Comparison of ENCODE assay signal across 27 mouse cellular contexts in the genomic region with DNA sequence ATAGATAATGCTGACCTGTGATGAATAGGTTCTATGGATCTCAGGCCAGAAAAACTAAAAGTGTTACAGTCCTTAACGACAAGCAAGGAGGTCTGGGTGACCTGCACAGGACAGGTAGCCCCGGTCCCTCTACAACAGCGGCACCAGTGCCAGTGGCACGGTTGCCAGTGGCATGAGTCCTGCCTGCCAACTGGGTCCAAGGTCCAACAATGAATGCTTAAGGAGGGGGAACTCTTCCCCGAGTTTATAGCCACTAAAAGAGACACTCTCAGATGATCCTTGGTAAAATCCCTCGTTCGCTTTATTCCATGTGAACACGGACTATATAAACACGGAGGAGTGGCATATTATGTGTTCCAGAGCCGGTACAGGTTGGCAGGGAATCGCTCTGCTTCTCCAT.
"Had no signal": no experiment of that assay in that cellular context is flagged by ENCODE, and none has a peak within 500 bp of the region (broad histone marks: within the 10 kb centered on the region; RNA-seq: fewer than 3 reads in every experiment).

No protein-coding gene starts in this region.

- DNase-seq: gastrocnemius, adult 2 months; gastrocnemius, postnatal 10 days; gastrocnemius, postnatal 25 days; heart, adult 2 months; heart, postnatal 14 days; heart, postnatal 4 days; layer of hippocampus, adult 9-11 months; layer of hippocampus, postnatal 36 days; left cerebral cortex, postnatal 4 days; liver; liver, embryonic 13.5 days; liver, postnatal 0 days; lung, adult 2 months had no signal

- H3K9ac ChIP-seq: heart, embryonic 13.5 days; heart, embryonic 15.5 days; hindbrain, embryonic 12.5 days; hindbrain, embryonic 14.5 days; intestine, embryonic 15.5 days; limb, embryonic 12.5 days; liver, embryonic 13.5 days; liver, embryonic 15.5 days; liver, postnatal 0 days had no signal

- H3K27ac ChIP-seq: gastrocnemius, adult 2 months; heart, adult 2 months; heart, embryonic 13.5 days; heart, embryonic 15.5 days; hindbrain, embryonic 10.5 days; hindbrain, embryonic 12.5 days; hindbrain, embryonic 14.5 days; intestine, embryonic 15.5 days; limb, embryonic 12.5 days; liver, embryonic 13.5 days; liver, embryonic 15.5 days had no signal

- H3K4me2 ChIP-seq: heart, embryonic 11.5 days; heart, embryonic 13.5 days; heart, embryonic 15.5 days; hindbrain, embryonic 12.5 days; hindbrain, embryonic 14.5 days; intestine, embryonic 15.5 days; limb, embryonic 12.5 days; liver, embryonic 11.5 days; liver, embryonic 13.5 days; liver, embryonic 15.5 days had no signal

- H3K4me1 ChIP-seq: heart, embryonic 13.5 days; heart, embryonic 15.5 days; hindbrain, embryonic 10.5 days; hindbrain, embryonic 12.5 days; intestine, embryonic 15.5 days; limb, embryonic 12.5 days; liver, embryonic 13.5 days; liver, embryonic 15.5 days had no signal

- H3K9me3 ChIP-seq: heart, embryonic 13.5 days; heart, embryonic 15.5 days; hindbrain, embryonic 10.5 days; hindbrain, embryonic 12.5 days; intestine, embryonic 15.5 days; limb, embryonic 12.5 days; liver, embryonic 13.5 days had no signal

- H3K4me3 ChIP-seq: gastrocnemius, adult 2 months; heart, adult 2 months; heart, embryonic 13.5 days; heart, embryonic 15.5 days; hindbrain, embryonic 10.5 days; hindbrain, embryonic 12.5 days; intestine, embryonic 15.5 days; limb, embryonic 12.5 days; liver, embryonic 13.5 days; liver, embryonic 15.5 days had no signal

- ATAC-seq: forebrain, embryonic 16.5 days; hindbrain, embryonic 16.5 days; inflammation-experienced regulatory T-cells, adult 6 months; intestine, embryonic 15.5 days; intestine, postnatal 0 days; liver, postnatal 0 days had no signal

- H3K27me3 ChIP-seq: heart, embryonic 13.5 days; heart, embryonic 15.5 days; hindbrain, embryonic 12.5 days; intestine, embryonic 15.5 days; limb, embryonic 12.5 days; liver, embryonic 13.5 days; liver, embryonic 15.5 days had no signal

- H3K36me3 ChIP-seq: heart, embryonic 13.5 days; heart, embryonic 15.5 days; hindbrain, embryonic 10.5 days; hindbrain, embryonic 12.5 days; intestine, embryonic 15.5 days; limb, embryonic 12.5 days; liver, embryonic 13.5 days; liver, embryonic 15.5 days had no signal
